Mouse (Mus musculus): Measurements from ENCODE around the gene Slc26a8.

DNA sequence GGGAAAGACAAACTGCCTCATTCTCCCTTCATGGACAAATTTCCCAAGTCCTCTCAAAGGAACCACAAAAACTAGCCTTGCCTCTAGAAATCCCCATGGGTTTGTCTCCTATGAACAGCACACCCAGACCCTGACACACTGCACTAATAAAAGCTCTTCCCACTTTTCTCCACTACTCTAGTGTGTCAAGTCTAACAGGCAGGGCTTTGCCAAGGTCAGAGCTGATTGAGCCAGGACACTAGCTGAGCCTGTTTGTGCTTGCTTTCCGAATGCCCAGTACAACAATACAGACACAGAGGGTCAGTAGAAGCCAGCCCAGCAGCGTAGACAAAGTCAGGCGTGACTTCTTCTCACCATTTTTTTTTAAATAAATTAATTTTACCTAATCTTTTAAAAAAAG is 39.8 kb downstream of the Slc26a8 start:
- no peak for TF ChIP-seq POLR2A (IDR thresholded peaks at IDR 0.05; ENCODE audit: extremely low read depth, insufficient read depth, low read length)
- TF ChIP-seq CTCF (IDR thresholded peaks at IDR 0.05; ENCODE audit: extremely low read depth, insufficient read depth, low read length): no peak
